Comparison of ENCODE assay signal across 38 mouse cellular contexts in the genomic region with DNA sequence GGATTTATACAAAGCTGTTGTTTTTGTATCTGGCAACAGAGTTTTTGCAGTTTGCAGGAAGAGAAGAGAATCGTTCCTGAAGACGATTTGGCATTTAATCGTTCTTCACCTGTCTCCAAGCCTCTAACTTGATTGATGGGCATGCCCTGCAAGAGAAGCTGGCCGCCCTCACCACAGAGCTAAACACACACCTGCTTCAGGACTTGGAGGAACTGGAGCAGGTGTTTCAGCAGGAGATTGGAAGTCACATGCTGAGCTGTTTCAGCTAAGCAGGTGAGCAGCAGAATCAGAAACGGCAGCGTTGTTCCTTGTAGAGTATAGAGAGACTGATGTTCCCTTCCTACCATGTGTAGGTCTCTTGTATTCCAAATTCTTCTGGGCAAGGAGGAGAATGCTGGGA. TPM values are rescaled to one million over a fixed set of nuclear protein-coding genes. Genes with fewer than 3 reads are reported as not detected.
"Had no signal": no experiment of that assay in that cellular context is flagged by ENCODE, and none has a peak within 500 bp of the region (broad histone marks: within the 10 kb centered on the region; RNA-seq: fewer than 3 reads in every experiment).

No protein-coding gene starts in this region.

- H3K4me3 ChIP-seq: heart, adult 2 months; heart, embryonic 13.5 days; heart, embryonic 15.5 days; kidney, embryonic 15.5 days; limb, embryonic 10.5 days; limb, embryonic 12.5 days; liver, embryonic 13.5 days; liver, embryonic 15.5 days had no signal

- H3K27me3 ChIP-seq: heart, embryonic 13.5 days; heart, embryonic 15.5 days; kidney, embryonic 15.5 days; limb, embryonic 12.5 days; liver, embryonic 13.5 days; liver, embryonic 15.5 days had no signal

- H3K27ac ChIP-seq: heart, adult 2 months; heart, embryonic 13.5 days; heart, embryonic 15.5 days; kidney, embryonic 15.5 days; kidney, postnatal 0 days; limb, embryonic 10.5 days; limb, embryonic 12.5 days; liver, embryonic 13.5 days; liver, embryonic 15.5 days had no signal

- H3K4me2 ChIP-seq: heart, embryonic 11.5 days; heart, embryonic 13.5 days; heart, embryonic 15.5 days; kidney, embryonic 15.5 days; limb, embryonic 12.5 days; liver, embryonic 11.5 days; liver, embryonic 13.5 days; liver, embryonic 15.5 days had no signal

- H3K9ac ChIP-seq: forebrain, postnatal 0 days; heart, embryonic 13.5 days; heart, embryonic 15.5 days; kidney, embryonic 15.5 days; limb, embryonic 12.5 days; liver, embryonic 13.5 days; liver, embryonic 15.5 days had no signal

- H3K9me3 ChIP-seq: heart, embryonic 13.5 days; heart, embryonic 15.5 days; kidney, embryonic 15.5 days; limb, embryonic 10.5 days; limb, embryonic 12.5 days; liver, embryonic 13.5 days; liver, embryonic 15.5 days had no signal

- H3K36me3 ChIP-seq: heart, embryonic 13.5 days; heart, embryonic 15.5 days; kidney, embryonic 15.5 days; limb, embryonic 10.5 days; limb, embryonic 12.5 days; liver, embryonic 13.5 days; liver, embryonic 15.5 days had no signal

- H3K4me1 ChIP-seq: heart, embryonic 13.5 days; heart, embryonic 15.5 days; kidney, embryonic 15.5 days; limb, embryonic 10.5 days; limb, embryonic 12.5 days; liver, embryonic 13.5 days; liver, embryonic 15.5 days had no signal

- ATAC-seq: forebrain, postnatal 0 days; intestine, embryonic 16.5 days had no signal

- DNase-seq: forebrain, postnatal 0 days; gastrocnemius, postnatal 14 days; gastrocnemius, postnatal 36 days; heart, adult 11 months; heart, adult 2 months; heart, postnatal 14 days; heart, postnatal 36 days; kidney, adult 11 months; kidney, adult 2 months; kidney, adult 9 months; kidney, postnatal 14 days; kidney, postnatal 36 days; layer of hippocampus, adult 9-11 months; layer of hippocampus, postnatal 36 days; liver; liver, embryonic 13.5 days had no signal

RNA-seq across cellular contexts. Expression of a gene that starts 41.4 kb away (rescaled TPM):
- total RNA-seq: hematopoietic stem cell, adult 5-6 weeks had no signal

RNA-seq across cellular contexts. Expression of a gene that starts 42.1 kb away (rescaled TPM):
- total RNA-seq: forebrain, postnatal 0 days; gastrocnemius, adult 18-20 months; heart, adult 2 months; heart, postnatal 14 days; heart, postnatal 36 days; hematopoietic stem cell, adult 5-6 weeks; layer of hippocampus, adult 8-10 months; layer of hippocampus, postnatal 14 days; layer of hippocampus, postnatal 36 days; left cerebral cortex, adult 18-20 months; left cerebral cortex, postnatal 14 days; left cerebral cortex, postnatal 36 days had no signal
- polyA plus RNA-seq: forebrain, postnatal 0 days; gonadal fat pad, adult 2 months; heart, embryonic 11.5 days; heart, embryonic 13.5 days; heart, embryonic 15.5 days; heart, postnatal 0 days; intestine, embryonic 14.5 days; intestine, embryonic 16.5 days; kidney, adult 2 months; kidney, embryonic 15.5 days; kidney, postnatal 0 days; large intestine, adult 2 months; limb, embryonic 10.5 days; limb, embryonic 12.5 days; limb, embryonic 14.5 days; liver, embryonic 11.5 days; liver, embryonic 13.5 days; liver, embryonic 15.5 days had no signal
